In the genomic region with DNA sequence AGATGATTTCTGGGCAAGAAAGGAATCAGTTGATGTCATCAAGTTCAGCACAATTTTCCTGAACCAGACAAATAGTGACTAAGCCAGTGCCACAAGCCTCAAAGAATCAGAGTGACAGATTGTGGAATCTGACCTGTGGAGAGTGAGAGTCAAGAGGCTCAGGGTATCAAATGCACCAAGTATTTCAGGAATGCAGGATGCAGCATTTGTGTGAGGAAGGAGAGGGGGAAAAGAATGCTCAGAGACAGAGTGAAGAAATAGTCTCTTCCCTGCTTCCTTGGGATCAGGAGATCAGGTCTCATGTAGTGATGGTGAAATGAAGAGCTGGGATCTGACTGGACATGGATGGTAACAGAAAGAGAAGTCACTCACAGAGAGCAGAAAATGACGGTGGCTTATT, we compare ENCODE assay signal across 19 mouse cellular contexts.
A peak's percentile ranks its signal among the peaks of the same experiment; 100 is the strongest.
DNase-seq lines count a peak whose midpoint lies in the region; ATAC-seq and TF ChIP-seq lines count a peak whose summit lies in the region.
"Had no signal": no experiment of that assay in that cellular context is flagged by ENCODE, and none has a peak within 500 bp of the region (broad histone marks: within the 10 kb centered on the region; RNA-seq: fewer than 3 reads in every experiment).

No protein-coding gene starts in this region.

- H3K27ac ChIP-seq in heart, embryonic 12.5 days (ENCODE audit: poor library complexity, severe bottlenecking): 0 out of 2 replicates have a peak overlapping the region, but pooled peaks have one; percentile 33
- no peak overlapping the region; the same call in 1 of the 2 replicates for H3K27ac ChIP-seq in heart, embryonic 11.5 days (ENCODE audit: low read depth, low read length)
- H3K27ac ChIP-seq in limb, embryonic 13.5 days: no peak overlapping the region
- H3K27ac ChIP-seq in limb, embryonic 10.5 days: no peak overlapping the region
- H3K27ac ChIP-seq in limb, embryonic 14.5 days (replicated peaks; ENCODE audit: low read depth, low read length): no peak overlapping the region
- no peak overlapping the region for H3K27ac ChIP-seq in liver, embryonic 11.5 days (ENCODE audit: low read depth, low read length)
- H3K27ac ChIP-seq: forebrain, embryonic 12.5 days; layer of hippocampus, adult 2 months; liver, embryonic 13.5 days; macrophage; neural tube, embryonic 15.5 days had no signal

- no peaks in the 10 kb centered on the region for H3K9me3 ChIP-seq in heart, embryonic 12.5 days (replicated peaks)
- H3K9me3 ChIP-seq in heart, embryonic 11.5 days (replicated peaks; ENCODE audit: control insufficient read depth, low read length): no peaks in the 10 kb centered on the region
- no peaks in the 10 kb centered on the region for H3K9me3 ChIP-seq in limb, embryonic 13.5 days
- no peaks in the 10 kb centered on the region for H3K9me3 ChIP-seq in limb, embryonic 10.5 days (replicated peaks)
- H3K9me3 ChIP-seq in limb, embryonic 14.5 days (ENCODE audit: control insufficient read depth, low read length): no peaks in the 10 kb centered on the region
- H3K9me3 ChIP-seq in liver, embryonic 11.5 days (ENCODE audit: control insufficient read depth, low read length): no peaks in the 10 kb centered on the region
- H3K9me3 ChIP-seq: forebrain, embryonic 12.5 days; liver, embryonic 13.5 days; neural tube, embryonic 15.5 days had no signal

- ATAC-seq in heart, embryonic 12.5 days (ENCODE audit: insufficient number of reproducible peaks, low FRiP score): no peak
- ATAC-seq in heart, embryonic 11.5 days (replicated peaks; ENCODE audit: insufficient number of reproducible peaks, low FRiP score, low TSS enrichment): no peak
- peak; percentile 64 for ATAC-seq in limb, embryonic 13.5 days (ENCODE audit: low FRiP score, low read depth)
- peak; percentile 60; the same call in 1 of the 2 replicates for ATAC-seq in limb, embryonic 14.5 days (ENCODE audit: low FRiP score, low read depth)
- ATAC-seq in liver, embryonic 11.5 days (replicated peaks; ENCODE audit: low FRiP score): no peak
- ATAC-seq: intestine, embryonic 16.5 days had no signal

- 44% methylated on average over 1 of the region's 1 CpGs for WGBS in heart, embryonic 12.5 days
- WGBS in heart, embryonic 11.5 days (ENCODE audit: insufficient replicate concordance): 43% methylated on average over 1 of the region's 1 CpGs
- 71% methylated on average over 1 of the region's 1 CpGs for WGBS in limb, embryonic 13.5 days
- WGBS in limb, embryonic 10.5 days: 69% methylated on average over 1 of the region's 1 CpGs
- WGBS in limb, embryonic 14.5 days: 63% methylated on average over 1 of the region's 1 CpGs
- WGBS in liver, embryonic 11.5 days: 56% methylated on average over 1 of the region's 1 CpGs

- DNase-seq in limb, embryonic 10.5 days (ENCODE audit: low spot score): no peak
- peak; percentile 73 for DNase-seq in R1 (ENCODE audit: low read depth, low spot score)
- no peak for DNase-seq in limb, embryonic 14.5 days (ENCODE audit: low spot score)
- DNase-seq in liver, embryonic 11.5 days (ENCODE audit: low spot score): no peak
- no peak for DNase-seq in left cerebral cortex, adult 9 months (ENCODE audit: low spot score in 2 of 2)
- DNase-seq: B cell, adult 2 months; cerebellum, adult 18-20 months; heart, postnatal 36 days; liver, embryonic 13.5 days; retina, postnatal 1 day; thymus, postnatal 4 days had no signal

- no peaks in the 10 kb centered on the region for H3K27me3 ChIP-seq in heart, embryonic 12.5 days (replicated peaks)
- H3K27me3 ChIP-seq in heart, embryonic 11.5 days (ENCODE audit: control insufficient read depth, insufficient read depth, low read length): no peaks in the 10 kb centered on the region
- no peaks in the 10 kb centered on the region for H3K27me3 ChIP-seq in limb, embryonic 13.5 days
- no peaks in the 10 kb centered on the region for H3K27me3 ChIP-seq in limb, embryonic 10.5 days (ENCODE audit: low read depth, poor library complexity, severe bottlenecking)
- no peaks in the 10 kb centered on the region for H3K27me3 ChIP-seq in limb, embryonic 14.5 days (ENCODE audit: control insufficient read depth, insufficient read depth, low read length)
- H3K27me3 ChIP-seq in liver, embryonic 11.5 days (replicated peaks; ENCODE audit: control insufficient read depth, insufficient read depth, low read length): no peaks in the 10 kb centered on the region
- H3K27me3 ChIP-seq: forebrain, embryonic 12.5 days; liver, embryonic 13.5 days; neural tube, embryonic 15.5 days had no signal

- H3K9ac ChIP-seq in heart, embryonic 12.5 days: no peak overlapping the region
- H3K9ac ChIP-seq in heart, embryonic 11.5 days (ENCODE audit: low read depth, low read length): no peak overlapping the region
- no peak overlapping the region for H3K9ac ChIP-seq in limb, embryonic 13.5 days
- H3K9ac ChIP-seq in limb, embryonic 14.5 days (ENCODE audit: low read depth, low read length, severe bottlenecking): no peak overlapping the region
- H3K9ac ChIP-seq in liver, embryonic 11.5 days (ENCODE audit: low read depth, low read length): no peak overlapping the region
- H3K9ac ChIP-seq: forebrain, embryonic 12.5 days; liver, embryonic 13.5 days; neural tube, embryonic 15.5 days had no signal

- no peak for TF ChIP-seq POLR2A in limb, embryonic 14.5 days (IDR thresholded peaks at IDR 0.05; ENCODE audit: borderline replicate concordance, extremely low read depth, insufficient read depth, insufficient read length)

- peaks cover 2% of the 10 kb centered on the region; the same call in 1 of the 2 replicates for H3K36me3 ChIP-seq in heart, embryonic 12.5 days
- 0 out of 2 replicates have a peak, but pooled peaks cover 2% of the 10 kb centered on the region for H3K36me3 ChIP-seq in heart, embryonic 11.5 days (ENCODE audit: control insufficient read depth, insufficient read depth, low read length)
- H3K36me3 ChIP-seq in limb, embryonic 13.5 days: no peaks in the 10 kb centered on the region
- H3K36me3 ChIP-seq in limb, embryonic 10.5 days: no peaks in the 10 kb centered on the region
- H3K36me3 ChIP-seq in limb, embryonic 14.5 days (ENCODE audit: control insufficient read depth, insufficient read depth, low read length): no peaks in the 10 kb centered on the region
- H3K36me3 ChIP-seq in liver, embryonic 11.5 days (ENCODE audit: control insufficient read depth, insufficient read depth, low read length): no peaks in the 10 kb centered on the region
- H3K36me3 ChIP-seq: forebrain, embryonic 12.5 days; liver, embryonic 13.5 days; neural tube, embryonic 15.5 days had no signal

- H3K4me3 ChIP-seq in heart, embryonic 12.5 days: no peak overlapping the region
- H3K4me3 ChIP-seq in heart, embryonic 11.5 days (ENCODE audit: low read depth, low read length): no peak overlapping the region
- no peak overlapping the region for H3K4me3 ChIP-seq in limb, embryonic 13.5 days
- H3K4me3 ChIP-seq in limb, embryonic 10.5 days: no peak overlapping the region
- no peak overlapping the region for H3K4me3 ChIP-seq in limb, embryonic 14.5 days (replicated peaks; ENCODE audit: low read length)
- H3K4me3 ChIP-seq in liver, embryonic 11.5 days (ENCODE audit: low read depth, low read length): no peak overlapping the region
- H3K4me3 ChIP-seq: forebrain, embryonic 12.5 days; layer of hippocampus, adult 2 months; liver, embryonic 13.5 days; neural tube, embryonic 15.5 days had no signal

- peaks cover 13% of the 10 kb centered on the region for H3K4me1 ChIP-seq in heart, embryonic 12.5 days (replicated peaks)
- H3K4me1 ChIP-seq in heart, embryonic 11.5 days (ENCODE audit: control insufficient read depth, insufficient read depth, low read length): peaks cover 8% of the 10 kb centered on the region; the same call in 1 of the 2 replicates
- no peaks in the 10 kb centered on the region for H3K4me1 ChIP-seq in limb, embryonic 13.5 days
- H3K4me1 ChIP-seq in limb, embryonic 10.5 days: 0 out of 2 replicates have a peak, but pooled peaks cover 4% of the 10 kb centered on the region
- H3K4me1 ChIP-seq in limb, embryonic 14.5 days (ENCODE audit: control insufficient read depth, insufficient read depth, low read length): no peaks in the 10 kb centered on the region
- no peaks in the 10 kb centered on the region for H3K4me1 ChIP-seq in liver, embryonic 11.5 days (replicated peaks; ENCODE audit: control insufficient read depth, insufficient read depth, low read length)
- H3K4me1 ChIP-seq: forebrain, embryonic 12.5 days; liver, embryonic 13.5 days; neural tube, embryonic 15.5 days had no signal

- no peak overlapping the region for H3K4me2 ChIP-seq in heart, embryonic 12.5 days
- H3K4me2 ChIP-seq in heart, embryonic 11.5 days: no peak overlapping the region
- H3K4me2 ChIP-seq in limb, embryonic 13.5 days (replicated peaks): no peak overlapping the region
- no peak overlapping the region for H3K4me2 ChIP-seq in limb, embryonic 14.5 days (replicated peaks; ENCODE audit: low read depth, low read length, severe bottlenecking)
- H3K4me2 ChIP-seq in liver, embryonic 11.5 days: no peak overlapping the region
- H3K4me2 ChIP-seq: forebrain, embryonic 12.5 days; liver, embryonic 13.5 days; neural tube, embryonic 15.5 days had no signal

Comparison
In these comparisons a context has a peak if more than half of its experiments do, and no peak if none do; other contexts are left out.
1. ATAC-seq: peak in limb, embryonic 13.5 days (single experiment) and limb, embryonic 14.5 days (single experiment); none in heart, embryonic 12.5 days (single experiment), heart, embryonic 11.5 days (single experiment) and liver, embryonic 11.5 days (single experiment).